In genomic region chr16:21928471-21928870, GRCm38 (mm10) we compare ENCODE assay signal across 25 mouse cellular contexts.
"Had no signal": no experiment of that assay in that cellular context is flagged by ENCODE, and none has a peak within 500 bp of the region (broad histone marks: within the 10 kb centered on the region; RNA-seq: fewer than 3 reads in every experiment).

No protein-coding gene starts in this region.

- H3K27ac ChIP-seq: gastrocnemius, adult 2 months; heart, adult 2 months; heart, embryonic 13.5 days; heart, embryonic 15.5 days; hindbrain, embryonic 14.5 days; intestine, embryonic 15.5 days; limb, embryonic 13.5 days; limb, embryonic 15.5 days; liver, embryonic 13.5 days; liver, embryonic 15.5 days had no signal

- H3K9me3 ChIP-seq: heart, embryonic 13.5 days; heart, embryonic 15.5 days; intestine, embryonic 15.5 days; limb, embryonic 13.5 days; limb, embryonic 15.5 days; liver, embryonic 13.5 days; liver, embryonic 15.5 days had no signal

- H3K4me1 ChIP-seq: heart, embryonic 13.5 days; heart, embryonic 15.5 days; intestine, embryonic 15.5 days; limb, embryonic 13.5 days; limb, embryonic 15.5 days; liver, embryonic 13.5 days; liver, embryonic 15.5 days had no signal

- DNase-seq: gastrocnemius, adult 2 months; gastrocnemius, postnatal 10 days; gastrocnemius, postnatal 25 days; heart, adult 11 months; heart, adult 2 months; heart, postnatal 14 days; heart, postnatal 36 days; kidney, adult 18-20 months; kidney, adult 8-10 months; kidney, postnatal 10 days; kidney, postnatal 25 days; layer of hippocampus, adult 9-11 months; layer of hippocampus, postnatal 36 days; left cerebral cortex, postnatal 4 days; liver, embryonic 13.5 days had no signal

- H3K9ac ChIP-seq: heart, embryonic 13.5 days; heart, embryonic 15.5 days; hindbrain, embryonic 14.5 days; intestine, embryonic 15.5 days; limb, embryonic 13.5 days; limb, embryonic 15.5 days; liver, embryonic 13.5 days; liver, embryonic 15.5 days had no signal

- H3K4me2 ChIP-seq: heart, embryonic 11.5 days; heart, embryonic 13.5 days; heart, embryonic 15.5 days; hindbrain, embryonic 14.5 days; intestine, embryonic 15.5 days; limb, embryonic 13.5 days; limb, embryonic 15.5 days; liver, embryonic 13.5 days; liver, embryonic 15.5 days had no signal

- H3K27me3 ChIP-seq: heart, embryonic 13.5 days; heart, embryonic 15.5 days; intestine, embryonic 15.5 days; limb, embryonic 13.5 days; limb, embryonic 15.5 days; liver, embryonic 13.5 days; liver, embryonic 15.5 days had no signal

- H3K4me3 ChIP-seq: gastrocnemius, adult 2 months; heart, adult 2 months; heart, embryonic 13.5 days; heart, embryonic 15.5 days; intestine, embryonic 15.5 days; limb, embryonic 13.5 days; limb, embryonic 15.5 days; liver, embryonic 13.5 days; liver, embryonic 15.5 days had no signal

- ATAC-seq: hindbrain, embryonic 16.5 days; inflammation-experienced regulatory T-cells, adult 6 months; intestine, embryonic 15.5 days had no signal
